Mouse (Mus musculus) brown adipose tissue, adult 24 weeks (tissue): Measurements from ENCODE around the gene Itgb3. TPM values are rescaled to one million over a fixed set of nuclear protein-coding genes. Genes with fewer than 3 reads are reported as not detected.

Source experiments
- H3K27ac ChIP-seq: fragments of 200-500 bp; replicated peaks from 2 replicates; pipeline ENCODE4 v1.5.1; 2012; ENCODE audit warnings: low read depth, mild to moderate bottlenecking, low read length
- H3K4me1 ChIP-seq: fragments of 200-500 bp; 2 replicates; pipeline ENCODE4 v1.6.1; 2012; ENCODE audit warnings: low read length, mixed read lengths; ENCODE audit not compliant: control insufficient read depth, insufficient read depth, insufficient read length
- H3K4me3 ChIP-seq: fragments of 200-500 bp; 2 replicates; pipeline ENCODE4 v1.5.1; 2012; ENCODE audit warnings: low read depth, mild to moderate bottlenecking, low read length, moderate library complexity; ENCODE audit not compliant: insufficient read depth
- polyA plus RNA-seq: library from polyadenylated mRNA; stranded (reverse); fragments of >200 nt; gene quantifications from 2 replicates; pipeline ENCODE4 v1.2.4, GENCODE M21; 2012; ENCODE audit not compliant: missing spikeins, insufficient read depth, insufficient read length

Gene Itgb3
- polyA plus RNA-seq, 1 experiment = 0.71 TPM

- Histone ChIP-seq H3K4me1 (peaks cover 6% of the 10 kb centered on the region; the same call in 1 of the 2 replicates), H3K27ac (no peak overlapping the region), H3K4me3 (no peak overlapping the region)
Observed at GRCm38 (mm10) chr11:104619084-104620022, 11.6 kb downstream of the Itgb3 start.

GRCm38 (mm10) chr11:104622040-104622962 is 14.5 kb downstream of the Itgb3 start:
- Histone ChIP-seq H3K4me3 (no peak overlapping the region), H3K27ac (no peak overlapping the region), H3K4me1 (peaks cover 6% of the 10 kb centered on the region; the same call in 1 of the 2 replicates)

GRCm38 (mm10) chr11:104624791-104625391 is 17.1 kb downstream of the Itgb3 start:
- H3K4me1 ChIP-seq = no peaks in the 10 kb centered on the region; the same call in 1 of the 2 replicates
- no peak overlapping the region for H3K4me3 ChIP-seq
- peak overlapping the region; percentile 17; the same call in 1 of the 2 replicates for H3K27ac ChIP-seq

- Histone ChIP-seq H3K4me3 (no peak overlapping the region), H3K4me1 (no peaks in the 10 kb centered on the region; the same call in 1 of the 2 replicates), H3K27ac (peak overlapping the region; percentile 17)
Observed at GRCm38 (mm10) chr11:104625453-104626402, 17.9 kb downstream of the Itgb3 start.

GRCm38 (mm10) chr11:104626635-104627034 is 18.8 kb downstream of the Itgb3 start:
- no peaks in the 10 kb centered on the region; the same call in 1 of the 2 replicates for H3K4me1 ChIP-seq
- no peak overlapping the region for H3K27ac ChIP-seq
- H3K4me3 ChIP-seq = no peak overlapping the region

GRCm38 (mm10) chr11:104627616-104628301 is 20.0 kb downstream of the Itgb3 start:
- H3K4me1 ChIP-seq = no peaks in the 10 kb centered on the region; the same call in 1 of the 2 replicates
- H3K27ac ChIP-seq = no peak overlapping the region
- H3K4me3 ChIP-seq = no peak overlapping the region

- no peak overlapping the region for H3K27ac ChIP-seq
- no peaks in the 10 kb centered on the region; the same call in 1 of the 2 replicates for H3K4me1 ChIP-seq
- H3K4me3 ChIP-seq = no peak overlapping the region
Observed at GRCm38 (mm10) chr11:104628566-104628965, 20.8 kb downstream of the Itgb3 start.

- Histone ChIP-seq H3K27ac (no peak overlapping the region), H3K4me1 (no peaks in the 10 kb centered on the region; the same call in 1 of the 2 replicates), H3K4me3 (no peak overlapping the region)
Observed at GRCm38 (mm10) chr11:104630185-104630835, 22.5 kb downstream of the Itgb3 start.

GRCm38 (mm10) chr11:104631306-104631705 is 23.5 kb downstream of the Itgb3 start:
- Histone ChIP-seq H3K4me1 (no peaks in the 10 kb centered on the region), H3K4me3 (no peak overlapping the region), H3K27ac (no peak overlapping the region)

GRCm38 (mm10) chr11:104637010-104637409 is 29.2 kb downstream of the Itgb3 start:
- no peaks in the 10 kb centered on the region for H3K4me1 ChIP-seq

GRCm38 (mm10) chr11:104638006-104638405 is 30.2 kb downstream of the Itgb3 start:
- Histone ChIP-seq H3K27ac (no peak overlapping the region), H3K4me3 (no peak overlapping the region), H3K4me1 (no peaks in the 10 kb centered on the region)

More at GRCm38 (mm10) chr11:104637010-104637409, 29.2 kb downstream of the Itgb3 start:
- Histone ChIP-seq H3K4me3 (no peak overlapping the region), H3K27ac (no peak overlapping the region)

GRCm38 (mm10) chr11:104638906-104639305 is 31.1 kb downstream of the Itgb3 start:
- H3K4me1 ChIP-seq = no peaks in the 10 kb centered on the region

GRCm38 (mm10) chr11:104639634-104640033 is 31.8 kb downstream of the Itgb3 start:
- H3K4me3 ChIP-seq = no peak overlapping the region
- no peaks in the 10 kb centered on the region for H3K4me1 ChIP-seq
- no peak overlapping the region for H3K27ac ChIP-seq

More at GRCm38 (mm10) chr11:104638906-104639305, 31.1 kb downstream of the Itgb3 start:
- H3K4me3 ChIP-seq = no peak overlapping the region
- no peak overlapping the region for H3K27ac ChIP-seq
